Mouse (Mus musculus) R1 (cell line): ENCODE measurements around the gene Gm49403.
A peak's percentile ranks its signal among the peaks of the same experiment; 100 is the strongest.

Source experiments
- DNase-seq: peaks from one replicate; pipeline ENCODE4 v3.0.0-alpha.2; 2018; ENCODE audit warnings: low read depth, low spot score

The Gm49403 gene

DNA sequence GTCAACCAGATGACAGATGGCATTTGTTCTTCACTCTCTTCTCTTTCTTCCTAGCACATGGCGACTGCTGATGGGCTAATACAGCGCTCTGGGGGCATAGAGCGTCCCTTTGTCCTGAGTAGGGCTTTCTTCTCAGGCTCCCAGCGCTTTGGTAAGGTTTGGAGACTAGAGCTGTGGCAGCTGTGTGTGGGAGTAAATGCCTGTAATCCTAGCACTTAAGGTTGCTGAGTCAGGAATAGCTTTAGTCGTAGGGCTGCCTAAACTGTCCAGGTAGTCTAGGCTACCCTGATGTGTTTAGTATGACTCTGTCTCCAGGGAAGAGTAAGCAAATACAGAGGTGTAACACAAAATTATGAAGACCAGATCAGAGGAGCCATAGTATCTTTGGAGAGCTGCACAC is 28.1 kb downstream of the Gm49403 start:
- no peak for DNase-seq

DNA sequence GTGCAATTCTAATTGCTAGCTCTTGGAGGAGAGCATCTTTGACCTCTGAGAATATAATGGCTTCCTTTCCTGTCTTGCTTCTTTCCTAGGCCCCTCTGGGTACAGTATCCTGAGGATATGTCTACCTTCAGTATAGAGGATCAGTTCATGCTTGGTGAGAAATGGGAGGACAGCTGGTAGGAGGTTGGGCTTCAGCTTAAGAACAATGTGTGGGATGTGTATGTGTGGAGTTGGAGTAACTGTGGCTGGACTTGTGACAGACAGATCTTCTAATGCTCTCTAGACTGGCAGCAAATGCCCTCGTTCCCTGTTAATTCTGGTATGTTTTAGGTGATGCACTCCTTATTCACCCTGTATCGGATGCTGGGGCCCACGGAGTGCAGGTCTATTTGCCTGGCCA is 30.5 kb downstream of the Gm49403 start:
- DNase-seq, result no peak

DNA sequence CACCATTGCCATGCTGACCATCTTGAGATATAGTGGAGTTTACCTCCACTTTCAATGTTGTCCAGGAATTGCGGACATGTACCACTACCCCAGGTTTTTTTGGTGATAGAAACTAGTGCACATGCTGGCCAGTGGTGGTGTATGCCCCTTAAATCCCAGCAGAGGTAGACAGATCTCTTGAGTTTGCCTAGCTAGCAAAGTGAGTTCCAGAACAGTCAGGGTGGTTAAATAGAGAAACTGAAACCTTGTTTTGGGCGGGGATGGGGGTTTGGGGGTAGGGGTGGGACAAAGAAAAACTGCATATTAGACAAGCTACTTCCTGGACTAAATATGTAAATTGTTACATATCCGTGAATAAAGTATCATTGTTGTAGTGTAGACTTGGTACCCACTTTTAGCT is 35.3 kb downstream of the Gm49403 start:
- DNase-seq, result no peak

DNA sequence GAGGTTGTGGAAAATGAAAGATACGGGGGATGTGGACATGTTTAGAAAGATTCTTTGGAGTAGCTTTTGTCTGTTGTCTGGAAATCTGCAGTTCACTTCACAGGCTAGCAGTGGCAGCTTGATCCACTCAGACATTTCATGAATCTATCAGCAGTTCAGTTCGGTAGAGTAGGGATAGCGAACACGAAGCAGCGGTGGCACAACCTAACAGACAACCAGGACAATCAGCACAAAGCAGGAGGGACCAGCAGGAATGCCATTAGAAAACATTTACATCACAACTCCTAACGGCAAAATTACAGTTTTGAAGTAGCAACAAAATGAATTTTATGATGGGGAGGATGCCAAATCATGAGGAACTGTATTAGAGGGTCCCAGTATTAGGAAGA is 35.9 kb downstream of the Gm49403 start:
- DNase-seq, result no peak

DNA sequence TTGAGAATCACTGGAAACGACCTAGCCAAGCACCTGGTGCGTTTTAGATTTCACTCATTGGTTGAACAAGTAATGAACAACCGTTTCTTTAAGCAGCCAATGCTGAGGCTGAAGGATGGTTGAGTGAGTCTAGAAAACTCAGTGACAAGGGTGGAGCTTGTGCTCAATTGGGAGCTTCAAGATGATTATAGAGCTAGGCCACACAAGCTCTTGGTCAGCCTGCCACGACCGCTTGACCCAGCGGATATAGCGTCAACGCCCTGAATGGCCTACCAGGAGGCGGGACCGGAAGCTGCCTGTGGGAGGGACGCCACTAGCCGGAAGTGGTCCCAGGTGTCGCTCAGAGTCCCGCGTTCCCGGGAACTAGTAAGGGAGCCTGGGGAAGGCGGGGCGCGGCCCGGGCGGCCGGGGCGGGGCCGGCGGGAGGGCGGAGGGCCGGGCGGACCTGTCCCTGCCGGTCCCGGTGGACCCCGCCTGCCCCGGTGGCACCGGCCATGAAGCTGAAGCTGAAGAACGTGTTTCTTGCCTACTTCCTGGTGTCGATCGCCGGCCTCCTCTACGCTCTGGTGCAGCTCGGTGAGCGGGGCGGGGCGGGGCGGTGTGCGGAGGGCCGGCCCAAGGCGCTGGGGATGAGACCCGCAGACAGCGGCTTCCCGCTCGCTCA is 36.5 kb downstream of the Gm49403 start, which contains the start of gene B3gat3:
B3gat3 (plus strand) TSS at position 302 of the 664 bp plus-strand sequence.
- peak; percentile 94 for DNase-seq

DNA sequence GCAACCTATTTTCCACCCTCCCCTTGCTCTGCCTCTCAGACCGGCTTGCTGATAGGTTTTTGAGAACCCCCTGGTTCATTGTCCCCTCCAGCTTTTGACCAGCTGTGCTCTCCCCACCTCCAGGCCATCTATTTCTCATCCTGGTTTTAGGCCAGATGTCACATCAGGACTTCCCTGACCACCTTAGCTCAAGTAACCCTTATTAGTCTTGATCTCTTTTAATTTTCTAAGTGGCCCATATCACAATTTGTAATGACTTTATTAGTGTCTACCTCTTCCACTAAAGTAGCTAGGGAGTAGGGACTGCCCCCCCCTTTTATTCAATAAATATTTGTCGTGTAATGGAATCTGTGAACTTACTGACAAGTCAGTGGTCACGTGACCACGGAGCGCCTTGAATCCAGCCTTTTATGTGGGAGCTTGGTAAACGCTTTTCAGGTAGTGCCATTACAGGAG is 37.1 kb downstream of the Gm49403 start:
- peak; percentile 76 for DNase-seq

DNA sequence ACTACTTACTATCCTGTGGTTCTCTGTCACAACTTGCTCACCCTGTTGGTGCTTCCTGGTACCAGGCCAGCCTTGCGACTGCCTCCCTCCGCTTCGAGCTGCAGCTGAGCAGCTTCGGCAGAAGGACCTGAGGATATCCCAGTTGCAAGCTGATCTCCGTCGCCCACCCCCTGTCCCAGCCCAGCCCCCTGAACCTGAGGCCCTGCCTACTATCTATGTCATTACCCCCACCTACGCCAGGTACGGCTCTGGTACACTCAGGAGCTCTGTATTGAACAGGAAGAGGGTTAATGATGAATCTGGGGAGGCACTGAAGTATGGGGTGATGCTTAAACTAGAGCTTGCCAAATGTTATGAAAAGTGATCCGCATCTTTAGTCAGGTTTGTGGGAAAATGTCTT is 38.0 kb downstream of the Gm49403 start:
- no peak for DNase-seq

DNA sequence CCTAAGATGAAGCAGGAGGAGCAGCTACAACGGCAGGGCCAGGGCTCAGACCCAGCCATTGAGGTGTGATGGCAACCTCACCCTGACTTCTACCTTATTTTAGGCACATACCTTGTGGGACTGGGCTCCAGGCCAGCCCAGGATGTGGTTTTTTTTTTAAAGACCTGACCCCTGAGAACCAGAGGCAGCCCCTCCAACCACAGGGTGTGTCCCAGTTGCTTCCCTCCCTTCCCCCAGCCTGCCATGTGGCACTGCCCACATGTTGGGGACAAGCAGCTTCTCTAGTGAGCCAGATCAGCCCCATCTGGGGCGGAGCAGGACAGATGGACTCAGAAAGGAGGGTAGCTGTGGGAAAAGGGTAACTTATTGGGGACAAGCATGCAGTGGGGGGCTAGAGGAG is 43.0 kb downstream of the Gm49403 start:
- no peak for DNase-seq

DNA sequence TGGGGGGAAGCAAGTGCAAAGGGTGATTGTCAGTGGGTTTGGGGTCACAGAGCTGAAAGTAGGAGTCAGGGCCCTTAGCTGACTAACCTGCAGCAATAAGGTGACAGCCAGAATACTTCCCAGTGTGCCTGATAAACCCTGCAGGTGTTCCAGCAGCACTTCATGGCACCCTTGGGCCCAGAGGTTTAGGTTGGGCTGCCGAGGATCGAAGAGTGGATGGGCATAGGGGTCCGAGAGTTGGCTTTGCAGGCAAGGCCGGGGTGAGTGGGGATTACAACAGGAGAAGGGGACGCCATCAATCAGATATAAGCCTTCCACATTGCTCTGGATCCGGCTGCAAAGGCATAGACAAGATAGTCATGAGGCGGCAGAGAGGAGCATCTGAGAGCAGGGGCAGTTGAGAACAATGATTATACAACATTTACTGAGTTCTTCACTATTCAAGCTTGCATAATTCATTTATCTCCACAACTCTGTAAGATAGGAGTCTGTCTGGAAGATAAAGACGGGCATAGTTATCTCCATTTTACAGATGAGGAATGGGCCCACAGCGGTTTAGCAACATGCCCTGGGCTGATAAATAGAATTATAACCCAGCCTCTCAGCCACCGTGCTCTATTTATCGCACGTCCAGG is 44.3 kb downstream of the Gm49403 start:
- DNase-seq, result no peak

DNA sequence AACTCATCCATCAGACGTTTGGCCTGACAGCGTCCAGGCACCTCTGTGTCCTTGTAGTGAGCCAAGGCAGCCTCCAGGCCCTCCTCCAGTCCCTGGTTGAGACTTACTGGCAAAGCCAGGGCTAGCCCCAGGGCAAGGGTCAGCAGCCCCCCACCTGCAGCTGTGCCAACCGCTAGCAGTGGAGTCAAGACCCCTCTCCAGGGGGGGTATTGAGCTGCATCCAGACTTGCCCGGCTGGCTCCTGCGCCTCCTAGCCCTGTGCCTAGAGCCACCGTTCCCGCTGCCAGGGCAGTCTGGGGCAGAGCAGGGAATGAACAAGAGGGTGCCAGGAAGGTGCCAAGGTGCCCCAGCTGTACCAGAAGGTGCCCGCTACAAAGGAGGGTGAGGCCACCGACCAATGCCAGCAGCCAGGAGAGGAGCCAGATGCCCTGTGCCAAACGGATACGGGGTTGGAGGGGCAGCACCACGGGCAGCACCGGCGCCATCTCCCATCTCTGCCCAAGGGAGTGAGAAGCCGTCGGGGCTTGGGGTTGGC is 45.0 kb downstream of the Gm49403 start:
- DNase-seq, result no peak

DNA sequence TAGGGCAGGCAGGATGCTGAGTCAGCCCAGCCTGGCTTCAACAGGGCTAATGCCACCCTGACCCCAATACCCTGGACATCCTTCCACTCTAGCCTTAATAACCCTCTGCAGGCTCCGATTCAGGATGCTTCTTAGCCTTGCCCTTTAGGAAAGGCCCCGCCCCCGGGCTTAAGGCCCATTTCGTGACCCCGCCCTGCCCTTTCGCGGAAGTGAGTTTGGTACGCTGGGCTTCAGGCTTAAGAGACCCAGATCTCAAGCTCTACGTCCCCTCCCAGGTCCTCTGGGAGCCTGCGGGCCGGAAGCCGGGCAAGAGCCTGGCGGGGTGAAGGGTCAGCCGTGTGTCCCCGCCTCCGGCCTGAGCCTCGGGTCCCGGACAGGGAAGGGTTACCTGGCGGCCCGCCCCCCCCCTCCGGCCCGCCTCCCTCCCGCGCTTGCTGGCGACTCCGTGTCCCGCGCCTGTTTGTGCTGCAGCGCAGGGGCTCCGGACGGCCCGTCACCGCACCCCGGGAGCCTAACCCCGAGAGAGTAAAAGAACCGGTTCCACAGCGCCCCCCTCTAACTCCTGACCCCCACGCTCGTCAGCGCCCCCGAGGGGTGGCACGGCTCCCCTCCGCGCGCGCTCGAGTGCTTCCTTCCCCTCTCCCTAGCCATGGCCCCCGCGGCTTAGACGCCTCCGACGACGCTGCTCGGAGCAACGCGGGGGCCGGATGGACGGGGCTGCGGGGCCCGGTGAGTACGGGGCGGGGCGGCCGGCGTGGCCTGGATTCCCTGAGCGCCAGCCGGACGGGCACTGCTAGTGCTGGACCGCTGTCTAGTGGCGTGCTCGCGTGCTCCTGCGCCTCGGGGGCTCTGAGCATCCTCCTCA is 45.7 kb downstream of the Gm49403 start, which contains the start of the genes Rom1 and Eml3:
Rom1 (minus strand) TSS at position 133 of the 865 bp plus-strand sequence.
Eml3 (plus strand) TSS at position 329 of the 865 bp plus-strand sequence.
- DNase-seq, result peak; percentile 93

DNA sequence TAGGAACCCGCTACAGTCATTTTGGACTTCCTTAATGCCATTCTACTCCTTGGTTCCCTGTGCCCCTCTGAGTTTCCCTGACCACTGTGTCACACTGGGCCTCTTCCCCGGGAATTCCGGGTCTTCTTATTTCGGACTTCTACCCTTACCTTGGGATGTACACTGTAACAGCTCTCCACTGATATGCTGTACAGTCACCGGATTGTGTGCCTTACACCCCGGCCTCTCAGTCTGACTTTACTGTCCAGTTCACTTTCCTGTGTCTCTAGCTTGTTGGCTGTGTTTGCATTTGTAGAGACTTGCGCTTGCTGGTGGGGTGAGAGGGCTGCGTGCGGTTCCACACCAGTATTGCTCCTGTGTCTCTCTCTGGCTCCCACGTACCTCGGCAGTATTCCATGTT is 46.4 kb downstream of the Gm49403 start:
- DNase-seq, result no peak

DNA sequence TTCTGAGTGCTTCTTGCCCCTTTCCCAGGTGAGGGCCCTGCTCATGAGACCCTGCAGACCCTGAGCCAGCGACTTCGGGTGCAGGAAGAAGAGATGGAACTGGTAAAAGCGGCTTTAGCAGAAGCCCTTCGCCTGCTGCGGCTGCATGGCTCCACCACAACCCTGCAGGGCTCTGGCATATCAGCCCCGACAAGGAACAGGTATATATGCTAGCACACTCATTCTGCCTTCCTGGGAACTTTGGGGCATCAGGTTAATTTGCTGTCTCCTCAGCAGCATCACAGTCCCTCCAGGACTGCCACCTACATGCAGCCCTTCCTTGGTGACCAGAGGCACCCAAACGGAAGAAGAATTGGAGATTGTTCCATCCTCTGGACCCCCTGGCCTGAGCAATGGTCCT is 47.0 kb downstream of the Gm49403 start:
- no peak for DNase-seq

DNA sequence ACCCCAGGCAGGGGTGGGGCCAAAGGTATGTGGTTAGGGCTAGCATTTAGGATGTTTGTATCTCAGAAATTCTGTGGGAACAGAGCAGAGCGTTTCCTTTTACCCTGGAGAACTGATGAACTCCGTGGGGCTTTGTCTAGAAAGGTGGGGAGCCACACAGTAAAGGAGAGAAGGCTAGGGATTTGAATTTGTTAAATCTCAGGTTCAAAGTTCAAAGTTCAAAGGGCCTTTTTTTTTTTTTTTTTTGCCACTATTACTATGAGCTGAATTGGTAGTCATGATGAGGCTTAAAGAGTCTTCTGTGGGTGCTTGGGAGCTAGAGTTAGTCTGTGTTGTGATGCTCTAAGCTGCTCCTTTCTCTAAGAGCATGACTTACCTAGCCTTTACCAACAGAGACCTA is 53.0 kb downstream of the Gm49403 start:
- DNase-seq, result no peak
